Mouse (Mus musculus) lung, postnatal 0 days (tissue): ENCODE results near the gene Os9.

Experiments
- CTCF ChIP-seq: IDR thresholded peaks from 2 replicates; pipeline ENCODE4 v1.5.1; 2016; ENCODE audit warnings: antibody characterized with exemption, mild to moderate bottlenecking
- EP300 ChIP-seq: IDR thresholded peaks from 2 replicates; pipeline ENCODE4 v1.6.1; 2016; ENCODE audit warnings: antibody characterized with exemption, mild to moderate bottlenecking, control low read depth

DNA sequence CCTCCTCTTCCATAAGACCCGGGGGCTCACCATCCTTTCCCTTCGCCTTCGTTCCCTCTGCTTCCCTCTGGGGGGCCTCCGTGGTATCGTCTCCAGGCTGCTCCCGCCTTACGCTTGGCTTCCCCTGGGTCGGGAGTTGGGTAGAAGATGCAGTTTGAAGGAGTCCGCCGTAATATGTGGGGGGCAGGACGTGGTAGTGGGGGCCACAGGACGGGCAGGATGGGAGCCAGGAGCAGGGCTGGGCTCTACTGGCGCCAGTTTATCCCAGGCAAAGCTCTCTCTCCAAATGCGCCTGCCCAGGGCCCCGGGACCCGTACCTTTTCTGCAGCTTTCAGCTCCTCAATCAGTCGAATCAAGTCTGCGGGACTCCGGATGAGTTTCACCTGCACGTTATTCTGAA lies 22.4 kb downstream of the Os9 start:
- TF ChIP-seq CTCF (no peak), EP300 (no peak)
